Mouse (Mus musculus) neural tube, embryonic 12.5 days (tissue): ENCODE data around the gene Ercc1. TPM values are rescaled to one million over a fixed set of nuclear protein-coding genes. Genes with fewer than 3 reads are reported as not detected.

Experiments
- microRNA counts: library from miRNA; unstranded; fragments of <30 nt; microRNA quantifications from one replicate; lab custom pipeline; 2017
- microRNA-seq: library from miRNA; unstranded; fragments of <30 nt; microRNA quantifications from one replicate; pipeline ENCODE4, GENCODE M21; 2017
- polyA plus RNA-seq: library from polyadenylated mRNA; unstranded; fragments of >200 nt; fragmentation: Nextera tagmentation; extraction: Ambion mirVana; gene quantifications from 2 replicates; pipeline ENCODE4 v1.2.1, GENCODE M21; 2016

Gene Ercc1
- polyA plus RNA-seq, 1 experiment from 2014 or later: 103 TPM

MicroRNAs within 50 kb of the gene (microRNA counts, 519-probe panel; counts per million panel counts)
- 342 counts per million, percentile 67 among the panel's probes with 10 or more counts for microRNA mmu-miR-343 (lab: Ali Mortazavi, UCI)

Small RNA genes lying within 50 kb of the gene (microRNA-seq; reads per million reads assigned to microRNA genes)
- not detected for gene Mir343

Other genes with a start within 250 kb of the Ercc1 start
- 1.0 and 1.1 TPM in 2 replicates for gene Gm4969, start 226.4 kb upstream of the Ercc1 start, polyA plus RNA-seq
- gene Fbxo46, start 224.9 kb upstream of the Ercc1 start, polyA plus RNA-seq: 18.3 and 19.9 TPM in 2 replicates
- gene Qpctl, start 195.5 kb upstream of the Ercc1 start, polyA plus RNA-seq: 19.5 and 20.9 TPM in 2 replicates
- gene Snrpd2, start 195.1 kb upstream of the Ercc1 start, polyA plus RNA-seq: 124 and 133 TPM in 2 replicates
- gene Gipr, start 178.7 kb upstream of the Ercc1 start, polyA plus RNA-seq: 1.1 and 1.8 TPM in 2 replicates
- 5.1 and 6.6 TPM in 2 replicates for gene Eml2, start 168.4 kb upstream of the Ercc1 start, polyA plus RNA-seq
- gene Gpr4, start 132.2 kb upstream of the Ercc1 start, polyA plus RNA-seq: 1.9 and 2.3 TPM in 2 replicates
- 42.1 and 43.9 TPM in 2 replicates for gene Opa3, start 116.4 kb upstream of the Ercc1 start, polyA plus RNA-seq
- gene Vasp, start 73.0 kb upstream of the Ercc1 start, polyA plus RNA-seq: 53.4 and 56.3 TPM in 2 replicates
- 0.20 TPM in 1 of 2 replicates, not detected in the other for gene Ppm1n, start 64.7 kb upstream of the Ercc1 start, polyA plus RNA-seq
- 91.1 and 99.1 TPM in 2 replicates for gene Rtn2, start 62.2 kb upstream of the Ercc1 start, polyA plus RNA-seq
- gene Fosb, start 34.7 kb upstream of the Ercc1 start, polyA plus RNA-seq: 0.08 TPM in 1 of 2 replicates, not detected in the other
- 18.2 and 19.8 TPM in 2 replicates for gene Cd3eap, start 14.7 kb downstream of the Ercc1 start, polyA plus RNA-seq
- gene Ppp1r13l, start 15.0 kb downstream of the Ercc1 start, polyA plus RNA-seq: 3.1 and 3.2 TPM in 2 replicates
- gene Ercc2, start 37.2 kb downstream of the Ercc1 start, polyA plus RNA-seq: 24.0 and 27.5 TPM in 2 replicates
- 3.9 and 6.4 TPM in 2 replicates for gene Klc3, start 59.3 kb downstream of the Ercc1 start, polyA plus RNA-seq
- gene Ckm, start 60.0 kb downstream of the Ercc1 start, polyA plus RNA-seq: 0.20 and 0.35 TPM in 2 replicates
- 19.9 and 21.7 TPM in 2 replicates for gene Mark4, start 114.0 kb downstream of the Ercc1 start, polyA plus RNA-seq
- 1.2 and 1.6 TPM in 2 replicates for gene Exoc3l2, start 118.6 kb downstream of the Ercc1 start, polyA plus RNA-seq
- 4.6 and 5.7 TPM in 2 replicates for gene Bloc1s3, start 163.6 kb downstream of the Ercc1 start, polyA plus RNA-seq
- gene Trappc6a, start 163.6 kb downstream of the Ercc1 start, polyA plus RNA-seq: 50.6 and 51.0 TPM in 2 replicates
- 0.11 and 0.19 TPM in 2 replicates for gene Nkpd1, start 173.1 kb downstream of the Ercc1 start, polyA plus RNA-seq
- gene Ppp1r37, start 218.3 kb downstream of the Ercc1 start, polyA plus RNA-seq: 44.3 and 48.8 TPM in 2 replicates
- gene Zfp296, start 232.5 kb downstream of the Ercc1 start, polyA plus RNA-seq: 0.30 TPM in 1 of 2 replicates, not detected in the other
- 140 and 145 TPM in 2 replicates for gene Gemin7, start 232.8 kb downstream of the Ercc1 start, polyA plus RNA-seq